Mouse (Mus musculus): Measurements from ENCODE around the gene Apoa2.

DNA sequence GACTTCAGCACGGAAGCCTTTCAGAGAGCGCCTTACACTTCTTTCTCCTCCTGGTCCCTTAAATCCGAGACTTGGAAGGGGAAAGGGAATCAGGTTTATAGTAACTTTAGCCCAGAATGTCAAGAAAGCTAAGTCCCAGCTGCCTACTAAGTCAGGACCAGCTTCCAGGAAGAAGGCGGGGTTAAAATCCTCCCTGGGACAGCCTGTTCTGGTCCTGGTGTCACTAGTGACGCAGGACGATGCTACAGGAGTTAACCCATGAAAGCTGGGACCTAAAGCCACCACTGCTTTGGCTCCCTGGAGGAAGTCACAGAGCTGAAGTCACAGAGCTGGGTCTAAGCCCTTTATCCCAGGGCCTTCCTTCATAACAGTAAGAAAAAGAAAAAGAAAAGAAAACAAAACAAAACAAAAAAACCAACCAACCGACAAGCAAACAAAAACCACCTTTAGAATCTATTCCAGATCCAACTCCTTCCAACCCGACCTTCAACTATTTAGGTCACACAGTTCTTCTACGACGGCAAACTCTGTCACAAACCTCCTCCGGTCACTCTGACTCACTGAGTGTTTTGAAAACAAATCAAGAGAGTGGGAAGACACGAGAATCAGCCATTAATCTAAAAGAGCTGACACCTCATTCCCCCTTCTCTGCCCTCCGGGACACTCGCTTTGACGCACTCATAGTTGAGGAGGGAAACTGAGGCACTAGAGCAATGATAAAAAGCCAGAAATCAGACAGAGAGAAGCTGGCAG lies 15.3 kb downstream of the Apoa2 start:
- TF ChIP-seq TCF12 (IDR thresholded peaks at IDR 0.05; ENCODE audit: insufficient read depth, poor library complexity, severe bottlenecking) (no peak), USF1 (IDR thresholded peaks at IDR 0.05; ENCODE audit: low read depth) (no peak), MYOG (IDR thresholded peaks at IDR 0.05; ENCODE audit: control insufficient read depth in 1 of 3, insufficient read depth in 1 of 3, insufficient read length in 2 of 3, low read depth in 2 of 3) (no peak), MAX (IDR thresholded peaks at IDR 0.05; ENCODE audit: low read depth) (no peak)

All from myocyte (in vitro differentiated cells).